18 mouse cellular contexts compared by ENCODE assay signal in genomic region chr16:94979499-94979898, GRCm38 (mm10). TPM values are rescaled to one million over a fixed set of nuclear protein-coding genes. Genes with fewer than 3 reads are reported as not detected.
DNase-seq lines count a peak whose midpoint lies in the region; ATAC-seq and TF ChIP-seq lines count a peak whose summit lies in the region.
"Had no signal": no experiment of that assay in that cellular context is flagged by ENCODE, and none has a peak within 500 bp of the region (broad histone marks: within the 10 kb centered on the region; RNA-seq: fewer than 3 reads in every experiment).

No protein-coding gene starts in this region.

- peak; percentile 68; the same call in 1 of the 2 replicates for ATAC-seq in kidney, postnatal 0 days (replicated peaks; ENCODE audit: low FRiP score, low read depth)
- ATAC-seq in stomach, postnatal 0 days (ENCODE audit: low FRiP score, low TSS enrichment), result 0 out of 2 replicates have a peak, but pooled peaks have one; percentile 24
- ATAC-seq: intestine, embryonic 15.5 days; lung, postnatal 0 days had no signal

- H3K4me2 ChIP-seq in kidney, postnatal 0 days (ENCODE audit: low read length), result no peak overlapping the region
- H3K4me2 ChIP-seq in stomach, postnatal 0 days (replicated peaks; ENCODE audit: low read depth), result no peak overlapping the region
- H3K4me2 ChIP-seq: heart, embryonic 12.5 days; intestine, embryonic 15.5 days; neural tube, embryonic 13.5 days had no signal

- no peak overlapping the region for H3K4me3 ChIP-seq in kidney, postnatal 0 days (replicated peaks; ENCODE audit: low read depth, low read length)
- H3K4me3 ChIP-seq in stomach, postnatal 0 days (ENCODE audit: low read depth, low read length), result no peak overlapping the region
- H3K4me3 ChIP-seq in forebrain, embryonic 10.5 days, result no peak overlapping the region
- H3K4me3 ChIP-seq: heart, embryonic 12.5 days; intestine, embryonic 15.5 days; limb, embryonic 10.5 days; megakaryocyte, embryonic 14.5 days; neural tube, embryonic 13.5 days had no signal

- TF ChIP-seq CTCF in kidney, postnatal 0 days (IDR thresholded peaks at IDR 0.05; ENCODE audit: low read depth), result no peak
- no peak for TF ChIP-seq CTCF in stomach, postnatal 0 days (IDR thresholded peaks at IDR 0.05; ENCODE audit: low read depth)

- H3K9me3 ChIP-seq in kidney, postnatal 0 days (replicated peaks; ENCODE audit: low read length), result no peaks in the 10 kb centered on the region
- H3K9me3 ChIP-seq in stomach, postnatal 0 days (ENCODE audit: control insufficient read depth, low read length), result no peaks in the 10 kb centered on the region
- no peaks in the 10 kb centered on the region for H3K9me3 ChIP-seq in forebrain, embryonic 10.5 days
- H3K9me3 ChIP-seq: heart, embryonic 12.5 days; intestine, embryonic 15.5 days; limb, embryonic 10.5 days; neural tube, embryonic 13.5 days had no signal

- H3K9ac ChIP-seq in kidney, postnatal 0 days (ENCODE audit: low read depth, low read length), result no peak overlapping the region
- no peak overlapping the region for H3K9ac ChIP-seq in stomach, postnatal 0 days (ENCODE audit: low read length)
- H3K9ac ChIP-seq: heart, embryonic 12.5 days; intestine, embryonic 15.5 days; liver, embryonic 14.5 days; neural tube, embryonic 13.5 days had no signal

- TF ChIP-seq EP300 in stomach, postnatal 0 days (optimal IDR thresholded peaks at IDR 0.05), result no peak

- H3K4me1 ChIP-seq in kidney, postnatal 0 days (replicated peaks; ENCODE audit: insufficient read depth, low read length), result no peaks in the 10 kb centered on the region
- H3K4me1 ChIP-seq in stomach, postnatal 0 days (replicated peaks; ENCODE audit: control insufficient read depth, insufficient read depth), result no peaks in the 10 kb centered on the region
- peaks cover 7% of the 10 kb centered on the region; the same call in 1 of the 2 replicates for H3K4me1 ChIP-seq in forebrain, embryonic 10.5 days
- H3K4me1 ChIP-seq: heart, embryonic 12.5 days; intestine, embryonic 15.5 days; limb, embryonic 10.5 days; megakaryocyte, embryonic 14.5 days had no signal

- H3K36me3 ChIP-seq in kidney, postnatal 0 days (ENCODE audit: insufficient read depth, low read length), result no peaks in the 10 kb centered on the region
- H3K36me3 ChIP-seq in stomach, postnatal 0 days (ENCODE audit: control insufficient read depth, insufficient read depth, low read length), result no peaks in the 10 kb centered on the region
- no peaks in the 10 kb centered on the region for H3K36me3 ChIP-seq in forebrain, embryonic 10.5 days (replicated peaks)
- H3K36me3 ChIP-seq: heart, embryonic 12.5 days; intestine, embryonic 15.5 days; limb, embryonic 10.5 days; neural tube, embryonic 13.5 days had no signal

- DNase-seq in ovary, adult 18-20 months (ENCODE audit: low spot score), result peak; percentile 4
- no peak for DNase-seq in ovary, postnatal 36 days (ENCODE audit: low spot score)
- peak; percentile 45 to 55 for DNase-seq in cerebellum, postnatal 36 days
- peak; percentile 11 for DNase-seq in kidney, postnatal 0 days (ENCODE audit: low spot score)
- DNase-seq in stomach, postnatal 0 days (ENCODE audit: low spot score), result peak; percentile 17
- no peak for DNase-seq in forebrain, embryonic 10.5 days (ENCODE audit: extremely low spot score, low spot score)
- no peak for DNase-seq in spleen, adult 18-20 months
- no peak for DNase-seq in urinary bladder, postnatal 25 days (ENCODE audit: low spot score)
- DNase-seq: adrenal gland, postnatal 14 days; gastrocnemius, postnatal 25 days; thymus, postnatal 4 days had no signal

- H3K27ac ChIP-seq in kidney, postnatal 0 days, result no peak overlapping the region
- H3K27ac ChIP-seq in stomach, postnatal 0 days (replicated peaks), result no peak overlapping the region
- H3K27ac ChIP-seq in forebrain, embryonic 10.5 days, result no peak overlapping the region
- H3K27ac ChIP-seq: intestine, embryonic 15.5 days; limb, embryonic 10.5 days; liver, embryonic 14.5 days had no signal

- 43% methylated on average over 9 of the region's 9 CpGs for WGBS in kidney, postnatal 0 days
- WGBS in stomach, postnatal 0 days, result 57% methylated on average over 9 of the region's 9 CpGs
- WGBS in forebrain, embryonic 10.5 days, result 85% methylated on average over 9 of the region's 9 CpGs

- H3K27me3 ChIP-seq in kidney, postnatal 0 days (ENCODE audit: insufficient read depth, low read length), result no peaks in the 10 kb centered on the region
- no peaks in the 10 kb centered on the region for H3K27me3 ChIP-seq in stomach, postnatal 0 days (ENCODE audit: control insufficient read depth, insufficient read depth, low read length)
- H3K27me3 ChIP-seq in forebrain, embryonic 10.5 days (ENCODE audit: poor library complexity, severe bottlenecking), result no peaks in the 10 kb centered on the region
- H3K27me3 ChIP-seq: heart, embryonic 12.5 days; intestine, embryonic 15.5 days; megakaryocyte, embryonic 14.5 days; neural tube, embryonic 13.5 days had no signal

RNA-seq across cellular contexts. Expression of gene Kcnj6, which starts 18.0 kb away (rescaled TPM):
- not detected in 2 replicates for polyA plus RNA-seq in kidney, postnatal 0 days (2015; fragmentation: Nextera tagmentation; extraction: Ambion mirVana)
- polyA plus RNA-seq in stomach, postnatal 0 days (2015; fragmentation: Nextera tagmentation; extraction: Ambion mirVana), result 0.08 TPM in 1 of 2 replicates, not detected in the other
- polyA plus RNA-seq in forebrain, embryonic 10.5 days (2016; fragmentation: Nextera tagmentation; extraction: Ambion mirVana), result 0.22 TPM in 1 of 2 replicates, not detected in the other
- polyA plus RNA-seq: limb, embryonic 10.5 days; liver, embryonic 14.5 days; lung, postnatal 0 days had no signal

Comparison
In these comparisons a context has a peak if more than half of its experiments do, and no peak if none do; other contexts are left out.
1. DNase-seq: peak in ovary, adult 18-20 months (single experiment), cerebellum, postnatal 36 days (2 of 2), kidney, postnatal 0 days (single experiment) and stomach, postnatal 0 days (single experiment); none in ovary, postnatal 36 days (single experiment), forebrain, embryonic 10.5 days (single experiment), spleen, adult 18-20 months (0 of 2) and urinary bladder, postnatal 25 days (single experiment).